Mouse (Mus musculus): ENCODE results near the gene Chn2.
A peak's percentile ranks its signal among the peaks of the same experiment; 100 is the strongest.

Chn2 gene

DNA sequence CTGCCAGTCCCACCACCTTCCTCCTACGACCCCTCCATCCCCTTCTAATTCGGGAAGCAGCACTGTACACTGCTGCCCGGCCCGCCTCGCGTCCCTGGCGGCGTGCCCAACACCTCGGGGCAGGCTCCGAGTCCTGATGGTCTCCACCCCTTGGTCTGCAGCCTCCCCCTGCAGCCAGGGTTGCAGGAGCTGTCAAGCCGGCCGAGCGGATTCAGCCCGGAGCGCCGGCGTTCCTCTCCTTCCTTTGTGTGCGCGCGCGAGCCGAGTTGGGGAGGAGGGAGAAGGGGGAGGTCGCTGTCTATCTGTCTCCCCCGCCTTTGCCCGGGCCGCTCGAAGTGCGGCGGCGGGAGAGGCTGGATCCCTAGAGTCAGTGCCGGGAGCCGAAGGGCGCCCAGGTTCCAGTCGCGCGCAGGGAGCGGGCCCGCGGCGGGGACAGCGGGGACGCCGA lies at the start of gene Chn2:
TSS of gene Chn2 (plus strand) at position 198 of the 448 bp plus-strand sequence.
- peak; percentile 91 for DNase-seq (ENCODE audit: low read depth, low spot score)

DNA sequence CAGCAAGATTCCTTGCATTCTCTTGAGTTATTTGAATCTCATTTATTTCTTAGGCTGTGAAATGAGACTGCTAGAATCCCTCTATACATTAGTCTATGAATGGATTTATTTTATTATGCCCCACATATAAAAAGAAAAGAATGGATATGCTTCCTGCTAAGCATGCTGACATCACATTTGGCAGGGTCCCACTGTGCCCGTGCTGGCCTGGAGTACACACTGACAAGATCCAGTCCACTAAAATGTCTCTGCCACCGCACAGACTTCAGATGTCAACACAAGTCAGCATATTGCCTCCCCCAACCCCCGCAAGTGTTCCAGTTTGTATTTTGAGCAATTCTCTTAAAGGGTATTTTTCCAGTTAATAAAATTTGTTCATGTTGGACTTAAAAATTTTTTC lies 47.0 kb upstream of the Chn2 start:
- no peak for DNase-seq (ENCODE audit: low read depth, low spot score)

DNA sequence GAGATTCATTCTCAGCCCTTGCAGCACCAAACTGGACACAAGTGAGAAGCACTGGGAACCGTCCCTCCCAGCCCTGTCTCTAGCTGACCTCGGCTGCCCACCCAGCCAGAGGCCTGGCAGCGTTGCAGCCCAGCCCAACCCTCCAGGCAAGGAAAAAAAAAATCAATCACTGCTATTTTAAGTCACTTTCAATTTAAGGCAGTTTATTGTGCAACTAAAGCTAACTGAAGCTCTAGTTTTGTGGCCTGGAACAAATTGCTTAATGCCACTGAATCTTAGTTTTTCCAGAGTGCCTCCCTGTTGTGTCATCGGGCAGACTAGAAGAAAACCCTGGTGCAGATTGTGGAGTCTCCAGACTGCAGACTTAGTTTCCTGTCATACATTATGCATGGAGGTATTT lies 43.8 kb upstream of the Chn2 start:
- no peak for DNase-seq (ENCODE audit: low read depth, low spot score)

DNA sequence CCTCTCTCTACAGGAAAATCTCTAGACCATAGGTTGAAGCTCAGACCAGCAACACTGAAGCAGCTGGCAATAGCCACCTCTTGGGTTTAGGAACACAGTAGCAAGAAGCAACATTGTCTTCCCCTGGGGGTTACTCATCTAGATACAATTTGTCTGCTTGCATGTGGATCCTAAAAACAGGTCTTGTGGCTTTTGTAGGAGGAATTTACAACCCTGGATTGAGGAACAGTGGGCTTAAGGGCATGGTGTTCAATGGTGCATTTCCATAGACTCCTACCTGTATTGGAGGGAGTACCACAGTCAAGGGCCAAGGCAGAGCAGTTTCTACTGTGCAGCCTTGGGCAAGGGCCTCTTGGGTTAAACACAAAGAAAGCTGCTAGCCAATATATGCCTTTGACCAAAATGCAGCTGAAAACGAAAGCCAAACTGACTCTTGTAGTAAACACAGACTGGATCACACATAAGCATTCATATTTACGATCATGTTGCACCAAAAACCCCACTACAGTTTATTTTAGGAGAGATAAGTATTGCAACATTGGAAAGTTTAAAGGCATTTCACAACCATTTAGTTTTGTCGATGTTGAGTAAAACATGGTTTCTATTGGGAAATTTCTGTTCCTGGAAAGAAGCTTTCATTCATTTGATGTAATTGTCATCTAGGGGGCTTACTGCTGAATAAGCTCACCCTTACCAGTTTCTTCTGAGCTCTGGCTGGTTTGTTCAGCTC lies 43.0 kb upstream of the Chn2 start:
- DNase-seq (ENCODE audit: low read depth, low spot score) = no peak

DNA sequence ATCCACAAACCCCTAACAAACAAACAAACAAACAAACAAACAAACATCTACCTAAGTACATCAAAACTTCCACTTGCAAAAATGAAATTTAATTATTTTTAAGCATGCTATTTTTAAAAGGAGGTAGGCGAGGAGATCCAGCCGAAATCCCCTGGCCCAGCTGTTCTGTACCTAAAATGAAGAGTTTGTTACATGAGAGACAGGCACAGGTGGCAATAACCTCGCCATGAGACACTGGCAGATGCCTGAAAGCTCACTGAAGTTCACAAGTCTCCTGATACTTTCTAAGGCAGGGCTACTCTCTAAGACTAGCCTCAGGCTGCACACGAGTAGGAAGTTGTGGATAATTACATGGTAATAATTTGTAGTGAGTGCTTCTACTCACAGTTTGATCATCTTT lies 34.1 kb upstream of the Chn2 start:
- no peak for DNase-seq (ENCODE audit: low read depth, low spot score)

DNA sequence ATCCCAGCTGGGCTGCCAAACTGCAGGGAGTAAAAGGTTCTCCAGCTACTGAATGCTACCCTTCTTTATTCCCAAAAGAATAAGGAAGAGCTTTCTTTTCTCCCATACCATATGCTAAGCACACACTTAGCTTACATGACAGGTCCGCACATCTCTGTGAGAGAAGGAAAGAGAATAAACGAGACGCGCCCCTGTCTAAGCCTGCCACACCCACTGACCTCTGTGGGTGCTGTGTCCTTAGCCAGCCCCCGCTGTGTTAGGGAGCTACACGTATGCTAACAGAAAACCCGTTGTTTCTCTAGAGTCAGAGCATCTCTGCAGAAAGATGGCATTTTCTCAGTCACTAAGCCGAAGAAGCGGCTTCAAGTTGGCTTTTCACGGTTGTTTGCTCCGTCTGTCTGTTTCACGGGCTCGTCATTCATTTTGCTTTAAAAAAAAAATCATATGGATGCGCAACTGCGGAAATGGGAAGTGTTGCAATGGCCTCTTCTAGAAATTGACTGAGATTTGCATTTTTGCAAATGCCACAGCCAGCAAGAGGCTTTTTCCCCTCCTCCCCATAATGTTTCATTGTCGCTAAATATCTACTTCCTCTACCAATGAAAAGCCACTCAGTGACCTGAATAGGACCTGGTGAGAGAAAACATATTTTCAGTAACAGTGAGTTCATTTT lies 30.8 kb upstream of the Chn2 start:
- peak; percentile 71 for DNase-seq (ENCODE audit: low read depth, low spot score)

DNA sequence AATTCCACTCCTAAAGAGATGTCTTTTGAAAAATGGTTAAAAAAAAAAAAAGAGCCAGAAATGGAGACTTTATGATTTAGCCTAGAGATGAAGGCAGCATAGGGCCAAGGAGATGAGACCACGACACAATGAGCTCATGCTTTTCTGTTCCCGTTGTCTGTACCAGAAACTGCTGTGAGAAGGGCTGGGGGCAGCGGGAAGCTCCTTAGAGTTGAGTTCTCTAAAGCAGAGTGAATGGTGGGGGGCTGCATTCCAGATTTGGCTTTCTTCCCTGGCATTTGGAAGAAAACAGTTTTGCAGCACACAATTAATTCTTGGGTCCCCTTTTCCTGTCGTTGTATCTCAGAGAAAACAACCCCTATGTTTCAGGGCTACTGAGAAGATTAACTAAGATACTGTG lies 30.1 kb upstream of the Chn2 start:
- DNase-seq (ENCODE audit: low read depth, low spot score) = no peak

DNA sequence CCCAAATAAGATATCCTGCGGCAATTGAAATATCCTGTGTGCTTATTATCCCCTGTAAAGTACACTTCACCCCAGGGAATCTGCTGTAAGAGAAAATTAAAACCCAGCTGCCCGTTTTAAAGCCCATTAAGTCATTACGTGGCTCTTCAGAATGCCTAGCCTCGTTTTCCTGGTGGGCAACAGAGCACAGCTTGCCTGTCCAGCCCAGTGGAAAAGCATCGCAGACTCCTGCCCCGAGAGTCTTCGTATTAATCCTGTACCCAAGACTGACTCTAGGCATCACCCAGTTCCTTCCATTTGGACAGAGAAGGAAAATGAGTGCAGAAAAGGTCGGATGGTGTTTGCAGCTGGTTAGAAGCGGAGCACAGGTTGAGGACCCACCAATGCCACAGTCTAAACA lies 29.0 kb upstream of the Chn2 start:
- no peak for DNase-seq (ENCODE audit: low read depth, low spot score)

DNA sequence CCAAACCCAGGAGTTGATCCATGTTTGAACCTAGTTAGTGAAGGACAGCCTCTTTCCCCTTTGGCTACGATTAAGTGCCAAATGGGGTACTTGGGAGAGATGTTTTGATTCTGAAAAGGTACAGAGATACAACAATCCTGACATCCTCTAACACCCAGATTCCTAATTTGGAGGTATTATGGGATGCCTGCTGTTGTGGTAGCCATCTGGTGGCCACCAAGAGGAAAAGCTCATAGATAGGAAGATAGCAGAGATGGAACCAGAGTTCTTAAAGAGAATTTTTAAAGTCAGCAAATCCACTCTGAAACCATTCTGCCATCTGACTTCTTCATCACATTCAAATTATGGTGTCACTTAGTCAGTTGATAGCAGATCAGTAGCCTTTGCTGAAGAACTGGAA lies 27.2 kb upstream of the Chn2 start:
- DNase-seq (ENCODE audit: low read depth, low spot score) = no peak

DNA sequence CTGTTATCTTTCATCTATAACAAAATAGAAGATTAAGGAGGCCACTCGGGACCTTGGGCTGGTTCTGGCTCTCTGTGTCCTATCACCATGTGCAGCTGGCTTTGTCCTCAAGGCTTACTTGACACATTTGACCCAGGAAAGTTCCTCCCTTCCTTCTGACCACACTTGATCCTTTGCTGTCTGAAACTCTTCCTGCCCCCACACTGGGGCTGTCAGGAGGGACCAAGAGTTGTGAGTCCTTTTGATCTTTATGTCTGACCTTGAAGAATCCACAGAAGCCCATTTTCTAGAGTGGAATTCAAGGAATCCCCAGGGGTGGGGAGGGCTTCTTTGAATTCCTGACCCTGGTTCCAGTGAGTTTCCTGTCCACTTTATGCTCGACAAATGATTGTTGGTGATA lies 21.3 kb upstream of the Chn2 start:
- peak; percentile 76 for DNase-seq (ENCODE audit: low read depth, low spot score)

DNA sequence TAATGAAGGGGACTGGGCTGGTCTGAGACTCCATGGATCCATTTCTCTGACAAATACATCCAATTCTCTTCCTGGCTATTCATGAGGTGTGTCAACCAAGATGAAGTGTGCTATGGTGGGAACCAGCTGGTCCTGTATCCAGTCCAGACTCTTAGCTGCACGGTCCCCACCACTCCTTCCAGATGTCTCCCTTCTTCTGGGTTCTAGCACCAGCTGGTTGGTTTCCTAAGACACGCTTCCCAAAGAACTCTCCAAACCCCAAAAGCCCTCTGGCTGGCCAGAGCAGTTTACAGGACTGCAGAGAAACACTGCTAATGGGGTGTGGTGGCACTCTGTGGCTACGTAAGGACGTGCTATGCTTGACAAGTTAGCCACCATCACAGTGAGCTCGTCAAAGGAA lies 20.5 kb upstream of the Chn2 start:
- no peak for DNase-seq (ENCODE audit: low read depth, low spot score)

DNA sequence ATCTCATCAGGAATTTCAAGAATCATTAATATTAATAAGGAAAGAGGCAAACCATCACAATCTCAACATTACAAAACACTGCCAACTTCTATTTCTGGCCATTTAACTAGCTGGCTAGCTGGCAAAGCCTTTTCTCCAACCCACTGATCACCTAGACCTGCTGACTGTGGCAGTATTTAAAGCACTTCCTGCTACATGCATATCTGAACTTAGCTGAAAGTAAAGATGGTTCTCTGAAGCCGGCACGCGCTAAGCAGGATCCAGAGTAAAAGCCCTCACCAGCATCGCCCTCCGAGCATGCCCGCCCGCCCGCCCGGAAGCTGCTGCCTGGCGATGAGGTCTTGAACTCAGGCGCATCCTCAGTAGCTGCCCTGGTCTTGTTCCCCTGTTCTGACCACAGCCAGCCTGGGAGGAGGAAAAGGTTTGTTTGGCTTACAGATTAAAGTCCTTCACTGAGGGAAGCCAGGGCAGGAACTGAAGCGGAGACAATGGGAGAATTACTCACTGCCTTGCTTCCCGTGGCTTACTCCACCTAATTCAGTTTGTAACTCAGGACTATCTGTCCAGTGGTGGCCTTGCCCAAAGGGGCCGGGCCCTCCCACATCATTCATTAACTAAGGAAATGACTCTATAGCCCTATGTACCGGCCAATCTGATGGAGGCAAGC lies 18.1 kb upstream of the Chn2 start:
- DNase-seq (ENCODE audit: low read depth, low spot score) = no peak

DNA sequence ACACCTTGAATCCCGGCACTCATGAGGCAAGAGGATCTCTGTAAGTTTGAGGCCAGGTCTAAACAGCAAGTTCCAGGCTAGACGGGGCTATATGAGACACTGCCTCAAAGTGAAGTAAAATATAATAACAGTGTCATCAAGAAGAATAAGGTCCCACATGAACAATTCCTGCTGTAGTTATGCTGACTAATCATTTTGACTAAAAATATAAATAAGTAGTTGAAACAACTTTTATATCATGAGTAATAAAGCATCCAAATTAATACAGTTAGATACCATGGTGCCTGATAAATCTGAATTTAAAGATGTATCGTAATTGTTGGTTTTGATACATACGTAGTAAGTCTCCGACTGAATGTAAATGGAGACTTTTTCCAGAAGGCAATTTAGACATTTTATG lies 15.5 kb upstream of the Chn2 start:
- DNase-seq (ENCODE audit: low read depth, low spot score) = no peak

DNA sequence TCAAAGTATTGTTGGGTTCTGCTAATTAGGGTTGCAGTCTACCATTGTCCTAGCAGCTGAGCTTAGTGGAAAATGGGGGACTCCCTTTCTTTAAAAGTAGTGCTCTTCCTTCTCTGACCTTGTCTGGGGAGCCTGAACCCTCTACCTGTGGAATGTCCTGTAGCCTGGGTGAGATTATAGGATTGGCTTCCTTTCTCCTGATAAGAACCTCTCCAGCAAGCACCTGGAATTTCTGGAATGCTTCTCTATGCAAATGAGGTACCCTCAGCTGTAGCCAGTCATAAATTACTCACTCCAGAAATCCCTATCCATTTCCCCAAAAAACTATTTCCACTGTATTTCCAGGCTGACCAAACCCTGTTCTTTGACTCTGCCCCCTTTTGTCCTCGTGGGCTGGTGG lies 10.6 kb upstream of the Chn2 start:
- DNase-seq (ENCODE audit: low read depth, low spot score) = no peak

DNA sequence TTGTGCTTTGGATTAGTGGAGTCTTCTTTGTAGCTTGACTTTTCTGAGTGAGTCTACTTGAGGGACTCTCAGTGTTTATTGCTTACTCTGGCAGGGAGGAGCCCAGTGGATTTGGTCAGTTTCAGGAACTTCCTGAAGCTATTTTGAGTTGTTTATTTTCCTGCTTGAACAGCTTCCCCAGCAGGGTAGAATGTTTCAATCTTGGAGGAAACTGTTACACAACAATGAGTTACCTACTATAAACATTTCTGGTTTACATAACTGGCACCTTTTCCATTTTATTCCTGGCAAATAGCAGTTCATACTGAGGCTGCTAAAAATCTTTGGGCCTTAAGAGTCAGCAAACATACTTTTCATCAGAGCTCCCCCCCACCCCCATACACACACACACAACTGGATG lies 9.0 kb upstream of the Chn2 start:
- no peak for DNase-seq (ENCODE audit: low read depth, low spot score)

DNA sequence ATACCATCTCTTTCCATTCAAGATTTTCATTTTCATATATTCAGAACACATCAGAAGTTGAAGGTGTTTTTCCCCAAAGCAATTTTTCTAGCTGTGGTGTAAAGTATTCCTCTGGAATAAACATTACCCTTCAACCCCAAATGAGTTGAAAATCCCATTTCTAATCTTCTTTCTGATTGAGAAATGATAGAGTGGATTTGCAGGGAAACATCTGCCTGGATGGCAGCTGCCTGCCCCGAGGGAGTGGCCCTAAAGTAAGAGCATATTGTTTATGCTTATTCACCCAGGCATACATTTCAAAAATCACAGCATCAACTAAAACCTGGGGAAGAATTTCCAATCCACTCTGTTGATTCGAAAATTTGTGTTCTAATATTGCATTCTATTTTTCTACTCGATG lies 8.6 kb upstream of the Chn2 start:
- no peak for DNase-seq (ENCODE audit: low read depth, low spot score)

DNA sequence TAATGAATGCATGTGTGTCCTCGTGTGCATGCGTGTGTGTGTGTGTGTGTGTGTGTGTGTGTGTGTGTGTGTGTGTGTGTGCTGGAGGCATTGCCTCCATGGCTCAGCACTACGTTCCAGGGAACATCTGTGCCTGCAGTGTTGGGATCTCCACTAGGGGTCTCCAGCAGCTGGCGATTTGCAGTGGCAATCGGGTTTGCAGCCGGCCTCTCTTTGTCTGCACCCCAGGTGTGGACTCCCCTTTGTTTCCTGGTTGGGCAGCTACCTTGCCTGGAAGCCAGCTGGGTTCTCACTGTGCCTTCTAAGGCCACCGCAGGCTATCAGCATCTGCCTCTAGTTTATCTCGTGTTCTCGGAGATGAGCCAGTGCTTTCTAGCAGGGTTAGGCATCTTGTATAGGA lies 4.9 kb upstream of the Chn2 start:
- DNase-seq (ENCODE audit: low read depth, low spot score) = peak; percentile 81

DNA sequence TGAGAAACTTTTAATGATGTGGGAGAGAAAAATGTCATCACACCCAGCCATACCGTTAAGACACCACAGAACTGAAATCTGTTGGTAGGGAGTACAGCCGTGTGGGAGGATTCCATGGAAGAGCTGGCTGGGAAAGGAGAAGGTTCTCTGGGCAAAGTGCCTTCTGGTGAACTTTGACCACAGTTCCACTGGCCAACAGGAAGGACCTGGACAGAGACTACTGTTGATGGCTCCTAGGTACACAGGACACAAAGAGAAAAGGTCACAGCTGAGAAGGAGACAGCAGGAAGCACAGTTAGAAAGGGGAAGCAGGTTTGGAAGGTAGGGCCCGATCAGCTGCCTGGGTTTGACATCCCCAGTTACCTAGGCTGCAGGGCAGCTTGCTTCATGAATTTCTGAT lies 3.8 kb upstream of the Chn2 start:
- DNase-seq (ENCODE audit: low read depth, low spot score) = no peak

DNA sequence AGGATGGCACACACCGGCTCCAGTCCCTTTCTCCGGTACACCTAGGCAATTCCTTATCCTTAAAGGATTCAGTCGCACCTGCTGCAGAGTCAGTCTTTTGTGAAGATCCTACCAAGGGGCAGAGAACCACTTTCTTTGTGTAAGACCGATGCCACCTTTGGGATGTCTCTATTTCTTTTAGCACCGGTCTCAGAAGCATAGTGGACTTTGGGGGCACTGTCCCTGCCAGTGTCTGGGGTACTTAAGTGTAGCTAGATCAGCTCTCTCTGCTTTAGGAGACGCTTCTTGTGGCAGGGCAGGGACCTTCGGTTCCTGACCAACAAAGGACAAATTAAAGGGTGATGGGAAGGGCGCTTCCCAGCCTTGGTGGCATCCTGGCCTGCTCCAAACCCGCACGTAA lies 488 bp upstream of the Chn2 start:
- no peak for DNase-seq (ENCODE audit: low read depth, low spot score)

DNA sequence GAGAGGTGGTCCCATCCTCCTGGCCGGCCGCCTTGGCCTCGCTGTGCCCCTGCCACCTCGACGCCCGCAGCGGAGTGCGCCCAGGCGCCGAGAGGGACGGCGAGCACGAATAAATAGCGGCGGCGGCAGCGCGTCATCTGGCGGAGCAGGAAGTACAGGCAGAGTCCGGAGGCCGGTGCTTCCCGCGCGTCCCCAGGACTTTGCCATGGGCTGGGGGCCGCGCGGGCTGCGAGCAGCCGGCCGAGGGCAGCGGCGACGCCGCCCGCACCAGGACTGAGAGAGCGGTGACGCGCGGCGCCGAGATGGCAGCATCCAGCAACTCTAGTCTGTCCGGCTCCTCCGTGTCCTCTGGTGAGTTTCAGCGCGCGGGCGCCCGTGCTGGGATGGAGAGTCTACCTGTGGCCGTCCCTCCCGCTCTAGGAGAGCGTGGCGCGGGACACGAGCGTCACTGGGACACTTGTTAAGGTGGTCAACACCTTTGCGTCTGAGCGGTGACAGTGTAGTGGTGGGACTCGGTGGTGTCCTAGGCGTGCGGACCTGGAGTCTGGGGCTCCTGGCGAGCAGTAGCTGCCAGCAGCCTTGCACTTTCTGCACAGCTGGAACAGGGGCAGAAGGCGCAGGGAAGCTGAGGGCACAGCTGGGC lies 572 bp downstream of the Chn2 start:
- peak; percentile 79 for DNase-seq (ENCODE audit: low read depth, low spot score)

DNA sequence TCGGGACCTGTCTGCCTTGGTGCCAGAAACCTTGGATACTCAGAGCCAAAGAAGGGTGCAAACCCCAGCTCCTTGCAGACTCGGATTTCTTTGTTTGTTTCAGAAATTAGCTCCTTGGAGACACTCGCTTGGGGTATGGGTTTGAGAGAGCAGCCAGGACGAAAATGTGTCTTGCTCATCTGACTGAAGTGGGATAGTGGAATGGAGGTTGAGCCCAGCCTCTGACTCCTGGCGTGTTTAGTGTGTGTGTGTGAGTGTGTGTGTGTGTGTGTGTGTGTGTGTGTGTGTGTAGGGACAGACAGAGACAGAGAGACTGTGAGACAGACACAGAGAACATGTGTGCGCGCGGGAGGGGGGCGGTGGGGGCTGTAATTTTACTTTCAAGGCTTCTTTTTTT lies 1.1 kb downstream of the Chn2 start:
- no peak for DNase-seq (ENCODE audit: low read depth, low spot score)

DNA sequence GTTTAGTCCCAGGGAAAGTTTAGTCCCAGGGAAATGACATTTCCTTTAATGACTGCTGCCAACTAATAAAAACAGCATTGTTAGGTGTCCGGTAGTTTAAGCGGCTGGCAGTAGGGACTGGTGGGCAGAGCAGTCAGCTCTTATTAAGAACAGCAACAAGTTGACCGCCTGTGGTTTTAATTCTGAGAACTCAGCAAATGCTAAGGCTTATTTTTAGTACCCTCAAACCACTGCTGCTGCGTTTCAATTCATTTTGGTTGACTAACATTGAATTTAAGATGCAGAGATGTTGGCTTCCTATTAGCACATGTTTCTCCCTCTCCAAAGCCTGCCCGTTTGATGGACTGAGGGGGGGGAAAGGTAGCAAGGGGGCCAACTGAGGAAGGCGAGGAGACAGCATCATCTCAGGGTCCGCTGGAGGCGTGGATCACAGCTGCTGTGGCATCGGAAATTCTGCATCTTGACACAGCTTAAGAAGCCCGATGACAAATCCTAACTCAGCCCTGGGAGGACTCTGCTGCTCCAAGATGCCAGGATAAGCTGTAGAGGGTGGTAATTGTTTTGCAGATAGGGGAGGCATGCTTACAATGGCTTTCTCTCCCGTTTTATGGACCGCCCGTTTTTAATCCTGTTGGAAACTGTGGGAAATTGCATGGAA lies 2.2 kb downstream of the Chn2 start:
- DNase-seq (ENCODE audit: low read depth, low spot score) = no peak
